Mouse (Mus musculus) heart, adult 10 weeks (tissue): ENCODE results near the gene Cltb. TPM values are rescaled to one million over a fixed set of nuclear protein-coding genes. Genes with fewer than 3 reads are reported as not detected.

Experiments used
- polyA plus RNA-seq: library from polyadenylated mRNA; stranded (reverse); fragments of 350-450 nt; fragmentation: Illumina TruSeq; extraction: RNeasy Lipid Tissue Mini Kit (QIAGEN cat#74804); gene quantifications from one replicate; pipeline ENCODE4 v1.2.3, GENCODE M21; 2014; ENCODE audit warnings: low read depth, low replicate concordance

The Cltb gene
- polyA plus RNA-seq: 65.5 TPM

GRCm38 (mm10) chr13:54610972-54611754, at the start of gene Cltb:
Gene Cltb (minus strand): TSS chr13:54611344.

GRCm38 (mm10) chr13:54621155-54621932, 10.2 kb upstream of the Cltb start, which contains the start of gene Faf2:
Gene Faf2 (plus strand): TSS chr13:54621784.

GRCm38 (mm10) chr13:54589996-54590951, 20.9 kb downstream of the Cltb start, which contains the start of the genes Nop16 and Higd2a:
Gene Nop16 (minus strand): TSS chr13:54590090.
Gene Higd2a (plus strand): TSS chr13:54590207.

GRCm38 (mm10) chr13:54574854-54575481, 36.2 kb downstream of the Cltb start, which contains the start of gene Arl10:
Gene Arl10 (plus strand): TSS chr13:54575015.

DNA sequence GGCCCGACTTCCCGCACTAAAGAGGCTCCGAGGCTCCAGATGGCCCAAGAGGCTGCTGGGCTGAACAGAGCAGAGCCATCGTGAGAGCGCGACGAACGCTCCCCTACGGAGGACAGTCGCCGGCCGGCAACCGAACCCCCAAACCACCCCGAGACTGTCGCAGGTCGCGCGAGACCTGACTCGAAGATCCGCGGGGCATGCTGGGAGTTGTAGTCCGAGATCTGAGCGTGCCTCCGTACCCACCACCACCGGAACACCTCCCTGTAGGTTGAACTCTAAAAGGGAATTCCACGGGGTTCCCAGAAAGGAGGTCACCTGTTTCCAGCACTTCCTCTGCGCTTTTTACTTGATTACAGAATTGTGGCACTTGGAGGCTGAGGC, 46.0 kb downstream of the Cltb start, which contains the start of gene 4833439L19Rik:
4833439L19Rik (minus strand) TSS at position 235 of the 381 bp plus-strand sequence.

Other genes with a start within 250 kb of the Cltb start
- 2.0 TPM for gene Cplx2, start 240.0 kb downstream of the Cltb start, polyA plus RNA-seq
- 16.4 TPM for gene Thoc3, start 142.5 kb downstream of the Cltb start, polyA plus RNA-seq
- 3.4 TPM for gene Simc1, start 107.6 kb downstream of the Cltb start, polyA plus RNA-seq
- 111 TPM for gene 4833439L19Rik, start 45.9 kb downstream of the Cltb start, polyA plus RNA-seq
- gene Arl10, start 36.3 kb downstream of the Cltb start, polyA plus RNA-seq: 6.3 TPM
- 21.3 TPM for gene Nop16, start 21.3 kb downstream of the Cltb start, polyA plus RNA-seq
- gene Higd2a, start 21.1 kb downstream of the Cltb start, polyA plus RNA-seq: 199 TPM
- gene Faf2, start 10.4 kb upstream of the Cltb start, polyA plus RNA-seq: 15.1 TPM
- gene Rnf44, start 82.6 kb upstream of the Cltb start, polyA plus RNA-seq: 37.2 TPM
- gene Cdhr2, start 90.1 kb upstream of the Cltb start, polyA plus RNA-seq: not detected
- gene Gprin1, start 138.5 kb upstream of the Cltb start, polyA plus RNA-seq: not detected
- gene Sncb, start 155.3 kb upstream of the Cltb start, polyA plus RNA-seq: not detected
- gene Eif4e1b, start 172.7 kb upstream of the Cltb start, polyA plus RNA-seq: not detected
- gene Tspan17, start 178.0 kb upstream of the Cltb start, polyA plus RNA-seq: 11.7 TPM